Mouse (Mus musculus) cortical plate, adult 2 months (tissue): Measurements from ENCODE around the gene Hoxc11. TPM values are rescaled to one million over a fixed set of nuclear protein-coding genes. Genes with fewer than 3 reads are reported as not detected.

ENCODE experiments used
- H3K27ac ChIP-seq: fragments of 200-500 bp; 2 replicates; pipeline ENCODE4 v1.5.1; 2012; ENCODE audit warnings: low read length, control low read depth, inconsistent platforms; ENCODE audit not compliant: insufficient read depth
- H3K4me1 ChIP-seq: fragments of 200-500 bp; 2 replicates; pipeline ENCODE4 v1.6.1; 2011; ENCODE audit warnings: low read length; ENCODE audit not compliant: control insufficient read depth, insufficient read depth
- H3K4me3 ChIP-seq: fragments of 200-500 bp; 2 replicates; pipeline ENCODE4 v1.5.1; 2011; ENCODE audit warnings: mild to moderate bottlenecking, low read length, control low read depth; ENCODE audit not compliant: insufficient read depth
- CTCF ChIP-seq: fragments of 200-500 bp; IDR thresholded peaks from 2 replicates; pipeline ENCODE4 v1.5.1; 2011; ENCODE audit warnings: mild to moderate bottlenecking, control low read depth, low read length; ENCODE audit not compliant: insufficient read depth; ENCODE audit errors: extremely low read depth
- POLR2A ChIP-seq: fragments of 200-500 bp; IDR thresholded peaks from 2 replicates; pipeline ENCODE4 v1.6.1; 2011; ENCODE audit warnings: mild to moderate bottlenecking, low read length, control low read depth; ENCODE audit not compliant: insufficient read depth; ENCODE audit errors: extremely low read depth
- polyA plus RNA-seq: library from polyadenylated mRNA; depleted of rRNA; stranded (reverse); fragments of >200 nt; gene quantifications from 2 replicates; pipeline ENCODE4 v1.2.3, GENCODE M21; 2012

The Hoxc11 gene
- polyA plus RNA-seq, 1 experiment, result not detected

- no peak overlapping the region for H3K4me3 ChIP-seq
- no peak overlapping the region for H3K27ac ChIP-seq
- H3K4me1 ChIP-seq, result no peaks in the 10 kb centered on the region
- TF ChIP-seq POLR2A (no peak), CTCF (no peak)
Measured at GRCm38 (mm10) chr15:102953561-102953960, 666 bp upstream of the Hoxc11 start.

GRCm38 (mm10) chr15:102955007-102955382 lies 768 bp downstream of the Hoxc11 start:
- Histone ChIP-seq H3K4me3 (no peak overlapping the region), H3K4me1 (no peaks in the 10 kb centered on the region), H3K27ac (no peak overlapping the region)
- TF ChIP-seq CTCF (no peak), POLR2A (no peak)

GRCm38 (mm10) chr15:102955833-102956640 lies 1.8 kb downstream of the Hoxc11 start:
- Histone ChIP-seq H3K4me3 (no peak overlapping the region), H3K27ac (no peak overlapping the region), H3K4me1 (no peaks in the 10 kb centered on the region)
- TF ChIP-seq POLR2A (no peak), CTCF (no peak)

- H3K4me1 ChIP-seq, result no peaks in the 10 kb centered on the region
- no peak overlapping the region for H3K27ac ChIP-seq
- TF ChIP-seq CTCF (no peak), POLR2A (no peak)
- H3K4me3 ChIP-seq, result no peak overlapping the region
Measured at GRCm38 (mm10) chr15:102956906-102957305, 2.7 kb downstream of the Hoxc11 start.

GRCm38 (mm10) chr15:102959663-102960191 lies 5.5 kb downstream of the Hoxc11 start:
- Histone ChIP-seq H3K27ac (no peak overlapping the region), H3K4me3 (no peak overlapping the region), H3K4me1 (no peaks in the 10 kb centered on the region)
- TF ChIP-seq POLR2A (no peak), CTCF (no peak)

- Histone ChIP-seq H3K4me3 (no peak overlapping the region), H3K27ac (no peak overlapping the region), H3K4me1 (no peaks in the 10 kb centered on the region)
- TF ChIP-seq CTCF, result no peak
- TF ChIP-seq POLR2A, result no peak
Measured at GRCm38 (mm10) chr15:102961728-102962127, 7.5 kb downstream of the Hoxc11 start.

GRCm38 (mm10) chr15:102962492-102962891 lies 8.3 kb downstream of the Hoxc11 start:
- Histone ChIP-seq H3K4me1 (no peaks in the 10 kb centered on the region), H3K4me3 (no peak overlapping the region), H3K27ac (no peak overlapping the region)
- TF ChIP-seq CTCF, result no peak
- no peak for TF ChIP-seq POLR2A

- H3K4me1 ChIP-seq, result no peaks in the 10 kb centered on the region
- no peak overlapping the region for H3K4me3 ChIP-seq
- TF ChIP-seq CTCF (no peak), POLR2A (no peak)
- no peak overlapping the region for H3K27ac ChIP-seq
Measured at GRCm38 (mm10) chr15:102963259-102963658, 9.0 kb downstream of the Hoxc11 start.

- Histone ChIP-seq H3K4me3 (no peak overlapping the region), H3K27ac (no peak overlapping the region)
- no peak for TF ChIP-seq CTCF
- TF ChIP-seq POLR2A, result no peak
Measured at GRCm38 (mm10) chr15:102963671-102964640, 9.7 kb downstream of the Hoxc11 start.

More at GRCm38 (mm10) chr15:102963671-102964640, 9.7 kb downstream of the Hoxc11 start:
- H3K4me1 ChIP-seq, result no peaks in the 10 kb centered on the region
